Mouse (Mus musculus) liver, adult 2 months (tissue): ENCODE results near the gene Zfp36l1. TPM values are rescaled to one million over a fixed set of nuclear protein-coding genes. Genes with fewer than 3 reads are reported as not detected.

Source experiments
- DNase-seq: peaks from one replicate; pipeline ENCODE4 v3.0.0-alpha.2; 2011; ENCODE audit warnings: low read depth, low spot score; ENCODE audit errors: extremely low read depth
- H3K27ac ChIP-seq: fragments of 200-500 bp; replicated peaks from 2 replicates; pipeline ENCODE4 v1.5.1; 2012; ENCODE audit warnings: low read depth, mild to moderate bottlenecking, control low read depth, inconsistent platforms, low read length; ENCODE audit not compliant: insufficient read depth
- H3K27me3 ChIP-seq: fragments of 200-500 bp; 2 replicates; pipeline ENCODE4 v1.6.1; 2012; ENCODE audit warnings: mild to moderate bottlenecking, moderate library complexity, low read length, inconsistent platforms; ENCODE audit not compliant: control insufficient read depth, insufficient read depth
- H3K36me3 ChIP-seq: fragments of 200-500 bp; 2 replicates; pipeline ENCODE4 v1.6.1; 2012; ENCODE audit warnings: low read length, inconsistent platforms; ENCODE audit not compliant: control insufficient read depth, insufficient read depth
- H3K4me1 ChIP-seq: fragments of 200-500 bp; 2 replicates; pipeline ENCODE4 v1.6.1; 2011; ENCODE audit warnings: low read length; ENCODE audit not compliant: control insufficient read depth, insufficient read depth
- H3K4me3 ChIP-seq: fragments of 200-500 bp; 2 replicates; pipeline ENCODE4 v1.5.1; 2011; ENCODE audit warnings: low read depth, mild to moderate bottlenecking, control low read depth, low read length, moderate library complexity; ENCODE audit not compliant: insufficient read depth
- H3K79me2 ChIP-seq: fragments of 200-500 bp; 2 replicates; pipeline ENCODE4 v1.6.1; 2012; ENCODE audit warnings: inconsistent platforms, mild to moderate bottlenecking, low read length, moderate library complexity; ENCODE audit not compliant: control insufficient read depth, insufficient read depth
- H3K9ac ChIP-seq: fragments of 200-500 bp; 2 replicates; pipeline ENCODE4 v1.6.1; 2012; ENCODE audit warnings: low read depth, mild to moderate bottlenecking, control low read depth, inconsistent platforms, low read length
- CTCF ChIP-seq: fragments of 200-500 bp; IDR thresholded peaks from 2 replicates; pipeline ENCODE4 v1.5.1; 2011; ENCODE audit warnings: low read depth, low read length, control low read depth
- POLR2A ChIP-seq: fragments of 200-500 bp; IDR thresholded peaks from 2 replicates; pipeline ENCODE4 v1.6.1; 2011; ENCODE audit warnings: low read length, control low read depth; ENCODE audit not compliant: insufficient read depth; ENCODE audit errors: extremely low read depth
- WGBS: fragments of 180-500 bp; shearing (Covaris S2); methylation state at CpG from one replicate; pipeline ENCODE4 v1.1.7; 2018; 5-methylcytosine and 5-hydroxymethylcytosine counted together
- polyA plus RNA-seq: library from polyadenylated mRNA; depleted of rRNA; stranded (reverse); fragments of >200 nt; gene quantifications from 2 replicates; pipeline ENCODE4 v1.2.3, GENCODE M21; 2012
- total RNA-seq: library from RNA; depleted of rRNA; stranded (reverse); fragments of >200 nt; gene quantifications from 2 replicates; pipeline ENCODE4 v1.2.3, GENCODE M21; 2014

The Zfp36l1 gene
- total and polyA plus RNA-seq, 2 experiments = 15.4 to 125 TPM

DNA sequence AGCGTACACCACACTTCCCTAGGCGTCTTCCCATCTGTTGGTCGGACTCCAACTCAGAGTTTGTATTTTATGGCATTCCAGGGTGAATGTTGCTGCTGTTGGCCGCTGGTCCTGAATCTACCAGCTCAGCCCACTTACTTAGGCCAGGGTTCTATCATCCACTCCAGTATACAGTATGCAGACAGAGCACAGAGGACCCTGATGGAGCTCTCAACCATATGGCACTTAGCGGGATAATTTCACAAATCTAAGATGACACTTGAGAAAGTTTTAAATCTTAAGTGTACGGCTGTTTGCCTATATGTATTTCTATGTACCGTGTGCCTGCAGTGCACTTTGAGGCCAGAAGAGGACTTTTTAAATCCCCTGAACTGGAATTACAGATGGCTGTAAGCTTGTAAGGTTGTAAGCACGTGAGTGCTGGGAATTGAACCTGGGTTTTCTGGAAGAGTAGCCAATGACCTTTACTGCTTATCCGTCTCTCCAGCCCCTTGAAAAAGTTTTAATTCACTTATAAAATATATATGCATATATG is 20.3 kb upstream of the Zfp36l1 start:
- H3K36me3 ChIP-seq = no peaks in the 10 kb centered on the region
- H3K4me1 ChIP-seq = peaks cover 33% of the 10 kb centered on the region
- peak overlapping the region; percentile 43; the same call in 1 of the 2 replicates for H3K4me3 ChIP-seq
- no peaks in the 10 kb centered on the region for H3K27me3 ChIP-seq
- DNase-seq = peak; percentile 56
- H3K79me2 ChIP-seq = no peaks in the 10 kb centered on the region
- H3K27ac ChIP-seq = peak overlapping the region; percentile 92
- TF ChIP-seq CTCF (no peak), POLR2A (no peak)
- peak overlapping the region; percentile 73 for H3K9ac ChIP-seq
- WGBS = 32% methylated on average over 9 of the region's 9 CpGs

DNA sequence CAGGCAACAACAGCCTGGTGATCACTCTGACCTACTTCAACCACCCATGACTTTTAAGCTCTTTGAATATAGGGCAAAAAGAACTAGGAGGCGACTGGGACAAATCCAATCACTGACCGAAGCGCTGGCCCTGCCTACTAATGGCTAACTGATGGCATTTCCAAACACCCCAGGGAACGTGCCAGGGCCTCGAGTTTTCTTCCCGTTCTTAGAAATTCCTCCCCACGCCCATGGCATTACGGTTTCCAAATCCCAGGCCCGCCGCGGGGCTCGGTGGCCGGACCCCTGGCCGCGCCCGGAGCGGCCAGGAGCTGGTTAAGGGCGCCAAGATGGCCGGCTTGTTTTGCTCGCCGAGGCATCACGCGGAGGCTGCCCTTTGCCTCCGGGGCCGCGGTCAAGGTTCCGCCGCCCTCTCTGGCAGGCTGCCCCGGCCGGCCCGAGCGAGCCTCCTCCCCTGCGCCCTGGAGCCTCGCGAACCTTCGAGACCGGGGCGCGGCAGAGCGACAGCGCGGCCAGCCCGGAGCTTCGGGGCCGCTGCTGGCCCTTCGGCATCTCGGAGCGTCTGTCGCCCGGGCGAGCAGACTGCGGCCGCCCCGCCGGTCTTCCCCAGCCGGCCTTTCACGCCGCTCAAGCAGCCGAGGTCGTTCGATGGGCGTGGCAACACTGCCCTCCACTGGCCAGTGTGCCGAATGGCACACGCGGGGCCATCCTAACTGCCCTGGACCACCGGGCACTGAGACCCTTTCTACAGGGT is 19.6 kb upstream of the Zfp36l1 start:
- Histone ChIP-seq H3K27me3 (no peaks in the 10 kb centered on the region), H3K36me3 (no peaks in the 10 kb centered on the region), H3K4me3 (peak overlapping the region; percentile 43), H3K4me1 (peaks cover 34% of the 10 kb centered on the region), H3K79me2 (peaks cover 3% of the 10 kb centered on the region; the same call in 1 of the 2 replicates), H3K27ac (peak overlapping the region; percentile 92), H3K9ac (peak overlapping the region; percentile 73)
- under 1% methylated on average over 65 of the region's 66 CpGs for WGBS
- DNase-seq = peak; percentile 94
- TF ChIP-seq POLR2A = 0 out of 2 replicates have a peak, but pooled peaks have one; percentile 36
- TF ChIP-seq CTCF = peak; percentile 95

DNA sequence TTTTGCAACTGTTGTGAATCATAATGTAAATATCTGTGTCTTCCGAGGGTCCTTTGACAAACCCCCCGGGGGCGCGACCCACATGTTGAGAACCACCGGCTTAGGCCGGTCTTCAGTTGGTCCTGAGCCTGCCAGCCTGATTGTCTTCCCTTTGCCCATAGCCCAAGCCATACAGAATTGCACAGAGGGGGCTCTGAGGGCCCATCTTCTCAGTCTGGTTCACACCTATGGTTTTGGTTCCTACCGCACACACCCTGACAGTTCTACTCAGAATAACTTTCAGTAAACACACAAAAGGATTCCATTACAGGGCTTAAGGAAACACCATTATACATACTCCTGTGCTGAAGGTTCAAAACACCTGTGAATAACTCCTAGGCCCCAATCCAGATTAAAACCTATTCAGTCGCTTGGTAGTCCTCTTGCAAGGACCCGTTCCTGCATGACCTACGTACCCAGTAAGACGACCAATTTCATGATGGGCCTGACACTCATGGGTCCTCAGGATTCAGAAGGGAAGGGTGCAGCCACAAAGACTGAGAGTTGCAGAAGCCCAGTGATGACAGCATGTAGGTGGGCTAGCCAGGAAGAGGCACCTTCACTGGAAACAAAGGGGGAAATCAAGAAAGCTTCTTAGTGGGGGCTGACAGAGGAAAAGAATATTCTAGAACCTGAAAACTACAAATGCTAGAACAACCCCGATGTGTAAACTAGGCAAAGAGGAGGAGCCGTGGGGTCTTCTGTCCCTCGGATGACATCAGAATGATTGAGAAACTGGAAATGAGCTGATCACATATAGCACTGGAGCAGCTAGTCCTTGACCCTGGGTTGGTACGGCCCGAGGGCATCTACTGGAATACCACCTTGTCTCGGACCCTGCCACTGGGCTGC is 18.8 kb upstream of the Zfp36l1 start:
- TF ChIP-seq POLR2A (peak; percentile 61; the same call in 1 of the 2 replicates), CTCF (no peak)
- peak overlapping the region; percentile 92 for H3K27ac ChIP-seq
- H3K79me2 ChIP-seq = peaks cover 6% of the 10 kb centered on the region; the same call in 1 of the 2 replicates
- H3K4me1 ChIP-seq = peaks cover 32% of the 10 kb centered on the region
- H3K27me3 ChIP-seq = no peaks in the 10 kb centered on the region
- H3K9ac ChIP-seq = peak overlapping the region; percentile 58
- H3K4me3 ChIP-seq = peak overlapping the region; percentile 28
- 15% methylated on average over 17 of the region's 17 CpGs for WGBS
- H3K36me3 ChIP-seq = no peaks in the 10 kb centered on the region
- DNase-seq = peak; percentile 57

DNA sequence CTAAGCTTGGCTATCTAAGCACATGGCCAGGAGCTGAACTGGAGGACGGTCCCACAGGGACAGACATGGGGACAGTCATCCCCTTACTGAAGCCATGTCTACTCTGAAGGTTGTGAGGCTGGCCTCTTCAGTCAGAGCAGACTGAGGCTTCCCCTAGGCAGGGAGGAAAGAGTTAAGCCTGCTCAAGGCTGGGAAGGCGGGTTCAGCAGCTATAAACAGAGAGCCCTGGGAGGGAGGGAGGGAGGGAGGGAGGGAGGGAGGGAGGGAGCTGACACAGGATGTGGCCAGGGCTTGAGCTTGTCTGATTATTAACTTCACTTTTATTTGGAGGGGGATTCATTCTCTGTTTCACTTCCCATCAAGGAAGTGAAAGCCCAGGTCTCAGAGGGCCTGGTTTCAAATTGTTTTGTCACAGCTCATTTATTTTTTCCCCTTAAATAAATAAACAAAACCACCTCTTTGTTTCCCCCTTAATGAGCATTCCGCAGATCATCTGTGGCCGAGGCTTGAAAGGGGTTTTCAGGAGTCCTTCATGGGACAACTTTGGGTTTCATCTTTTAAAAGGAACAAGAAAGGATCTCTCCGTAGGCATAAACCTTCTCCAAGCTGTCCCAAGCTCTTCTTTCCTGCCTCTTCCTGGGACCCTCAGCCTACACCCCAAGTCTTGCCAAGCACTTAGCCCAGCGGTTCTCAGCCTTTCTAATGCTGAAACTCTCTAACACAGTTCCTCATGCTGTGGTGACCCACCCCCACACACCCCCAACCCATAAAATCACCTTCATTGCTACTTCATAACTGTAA is 17.9 kb upstream of the Zfp36l1 start:
- Histone ChIP-seq H3K36me3 (no peaks in the 10 kb centered on the region), H3K27me3 (no peaks in the 10 kb centered on the region), H3K27ac (peak overlapping the region; percentile 92), H3K4me3 (peak overlapping the region; percentile 28), H3K4me1 (peaks cover 27% of the 10 kb centered on the region), H3K9ac (peak overlapping the region; percentile 58), H3K79me2 (peaks cover 6% of the 10 kb centered on the region; the same call in 1 of the 2 replicates)
- WGBS = 3% methylated on average over 6 of the region's 6 CpGs
- TF ChIP-seq CTCF (no peak), POLR2A (no peak)
- peak; percentile 83 for DNase-seq

DNA sequence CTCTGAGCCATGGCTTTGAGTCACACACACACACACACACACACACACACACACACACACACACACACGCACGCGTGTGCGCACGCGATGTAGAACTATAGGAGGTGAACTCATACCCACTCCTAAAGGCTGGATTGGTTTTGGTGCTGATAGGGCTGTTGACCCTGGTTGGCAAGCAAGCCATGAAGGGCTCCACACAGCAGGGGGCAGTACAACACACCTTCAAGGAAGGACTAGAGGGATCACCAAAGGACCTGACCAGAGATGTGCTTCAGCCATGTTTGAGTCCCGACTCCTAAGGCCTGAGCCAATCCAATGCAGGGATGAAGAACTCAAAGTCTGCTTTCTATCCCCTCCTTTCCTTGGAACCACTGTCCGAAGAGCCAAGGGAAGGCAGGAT is 16.7 kb upstream of the Zfp36l1 start:
- Histone ChIP-seq H3K4me3 (no peak overlapping the region), H3K27me3 (no peaks in the 10 kb centered on the region), H3K4me1 (peaks cover 30% of the 10 kb centered on the region), H3K79me2 (peaks cover 10% of the 10 kb centered on the region; the same call in 1 of the 2 replicates), H3K27ac (peak overlapping the region; percentile 81), H3K36me3 (no peaks in the 10 kb centered on the region), H3K9ac (no peak overlapping the region)
- DNase-seq = peak; percentile 54
- TF ChIP-seq POLR2A = no peak
- peak; percentile 63 for TF ChIP-seq CTCF
- WGBS = 89% methylated on average over 8 of the region's 8 CpGs
